Comparison of ENCODE assay signal across 12 mouse cellular contexts in the genomic region with DNA sequence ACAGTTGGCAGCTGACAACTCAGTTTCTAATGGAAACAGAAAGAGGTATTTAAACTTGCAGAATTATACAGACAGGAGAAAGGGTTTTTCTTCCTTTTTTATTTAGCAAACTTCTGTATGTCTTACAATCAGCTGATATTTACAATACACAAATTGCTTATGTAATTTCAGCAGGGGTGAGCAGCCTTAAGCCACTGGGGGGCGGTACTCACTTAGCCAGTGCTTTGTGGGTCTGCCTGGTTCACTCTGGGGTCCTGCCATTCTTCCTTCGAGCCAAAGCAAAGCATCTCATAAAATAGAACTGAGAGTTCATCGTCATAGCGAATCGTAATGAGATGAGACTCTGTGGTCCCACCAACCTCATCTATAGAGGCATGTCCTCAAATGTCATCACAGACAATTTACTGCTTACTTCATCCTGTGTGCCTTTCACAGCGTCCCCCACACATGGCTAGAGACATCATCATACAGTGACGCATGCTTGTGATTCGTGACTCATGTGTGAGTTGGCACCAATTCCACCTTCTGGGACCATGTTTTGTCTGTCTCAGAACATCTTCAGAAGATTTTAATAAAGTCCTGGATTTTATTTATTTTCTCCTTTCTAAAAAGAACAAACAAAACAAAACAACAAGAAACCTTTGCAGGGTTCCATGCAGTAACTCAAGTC. TPM values are rescaled to one million over a fixed set of nuclear protein-coding genes. Genes with fewer than 3 reads are reported as not detected.
DNase-seq lines count a peak whose midpoint lies in the region; ATAC-seq and TF ChIP-seq lines count a peak whose summit lies in the region.
"Had no signal": no experiment of that assay in that cellular context is flagged by ENCODE, and none has a peak within 500 bp of the region (broad histone marks: within the 10 kb centered on the region; RNA-seq: fewer than 3 reads in every experiment).

No protein-coding gene starts in this region.

- TF ChIP-seq CTCF in kidney, postnatal 0 days (IDR thresholded peaks at IDR 0.05; ENCODE audit: low read depth): peak; percentile 41; the same call in 1 of the 2 replicates
- TF ChIP-seq CTCF in MEL (IDR thresholded peaks at IDR 0.05 in 2 of 3, conservative IDR thresholded peaks at IDR 0.05 in 1 of 3; ENCODE audit: control insufficient read depth in 1 of 3, insufficient read depth in 1 of 3, low read depth in 2 of 3, low read length in 3 of 3, poor library complexity in 1 of 3, severe bottlenecking in 1 of 3): peak; percentile 32 to 47 (median 46)

- H3K27ac ChIP-seq in kidney, postnatal 0 days: no peak overlapping the region
- no peak overlapping the region for H3K27ac ChIP-seq in MEL (ENCODE audit: control insufficient read depth, low read depth, low read length)
- H3K27ac ChIP-seq in embryonic facial prominence, embryonic 11.5 days (replicated peaks; ENCODE audit: low read depth, low read length): no peak overlapping the region
- H3K27ac ChIP-seq: midbrain, embryonic 15.5 days had no signal

- TF ChIP-seq RAD21 in MEL (IDR thresholded peaks at IDR 0.05; ENCODE audit: low read depth, low read length): peak; percentile 37

- TF ChIP-seq EP300 in MEL (IDR thresholded peaks at IDR 0.05; ENCODE audit: low read depth in 1 of 2, low read length in 2 of 2): no peak

- no peak overlapping the region for H3K9ac ChIP-seq in kidney, postnatal 0 days (ENCODE audit: low read depth, low read length)
- no peak overlapping the region for H3K9ac ChIP-seq in MEL (ENCODE audit: control insufficient read depth, low read depth, low read length, poor library complexity, severe bottlenecking)
- no peak overlapping the region for H3K9ac ChIP-seq in embryonic facial prominence, embryonic 11.5 days (replicated peaks; ENCODE audit: low read length)
- H3K9ac ChIP-seq: midbrain, embryonic 15.5 days had no signal

- H3K9me3 ChIP-seq in kidney, postnatal 0 days (replicated peaks; ENCODE audit: low read length): no peaks in the 10 kb centered on the region
- H3K9me3 ChIP-seq in MEL (replicated peaks; ENCODE audit: insufficient read depth, low read length): no peaks in the 10 kb centered on the region; the same call in 1 of the 2 replicates
- no peaks in the 10 kb centered on the region for H3K9me3 ChIP-seq in embryonic facial prominence, embryonic 11.5 days (replicated peaks; ENCODE audit: control insufficient read depth, low read length)
- H3K9me3 ChIP-seq: midbrain, embryonic 15.5 days had no signal

- H3K27me3 ChIP-seq in kidney, postnatal 0 days (ENCODE audit: insufficient read depth, low read length): no peaks in the 10 kb centered on the region
- H3K27me3 ChIP-seq in MEL (ENCODE audit: control insufficient read depth in 1 of 2, insufficient read depth in 2 of 2, low read length in 2 of 2): no peaks in the 10 kb centered on the region; a peak in 1 of 4 replicates
- no peaks in the 10 kb centered on the region for H3K27me3 ChIP-seq in embryonic facial prominence, embryonic 11.5 days (ENCODE audit: control insufficient read depth, insufficient read depth, low read length)
- H3K27me3 ChIP-seq: midbrain, embryonic 15.5 days had no signal

- TF ChIP-seq POLR2A in MEL (IDR thresholded peaks at IDR 0.05; ENCODE audit: control insufficient read depth in 1 of 2, insufficient read depth in 1 of 2, low read depth in 1 of 2, low read length in 2 of 2, poor library complexity in 1 of 2): no peak

- H3K79me2 ChIP-seq in MEL (ENCODE audit: control insufficient read depth, insufficient read depth, low read length, poor library complexity): no peaks in the 10 kb centered on the region

- H3K4me3 ChIP-seq in kidney, postnatal 0 days (replicated peaks; ENCODE audit: low read depth, low read length): no peak overlapping the region
- H3K4me3 ChIP-seq in MEL (ENCODE audit: control insufficient read depth in 1 of 2, insufficient read depth in 1 of 2, low read depth in 2 of 2, low read length in 2 of 2): no peak overlapping the region
- no peak overlapping the region for H3K4me3 ChIP-seq in embryonic facial prominence, embryonic 11.5 days (ENCODE audit: low read depth, low read length)
- H3K4me3 ChIP-seq: midbrain, embryonic 15.5 days had no signal

- 70% methylated on average over 8 of the region's 8 CpGs for WGBS in kidney, postnatal 0 days
- WGBS in embryonic facial prominence, embryonic 11.5 days: 71% methylated on average over 8 of the region's 8 CpGs

- DNase-seq in kidney, postnatal 0 days (ENCODE audit: low spot score): no peak
- no peak for DNase-seq in kidney, postnatal 25 days
- DNase-seq in 416B (ENCODE audit: low read depth): peak; percentile 17
- peak; percentile 15 for DNase-seq in MEL (ENCODE audit: low read depth, low spot score)
- DNase-seq in embryonic facial prominence, embryonic 11.5 days (ENCODE audit: low spot score): peak; percentile 30
- DNase-seq in c-Kit-positive CD71-positive TER-119-positive erythroid progenitor cells, embryonic 14.5 days (ENCODE audit: low spot score): no peak
- no peak for DNase-seq in urinary bladder, postnatal 4 days (ENCODE audit: low spot score in 2 of 2)
- DNase-seq in lung, postnatal 4 days: no peak
- DNase-seq: heart, adult 18-20 months; thymus, postnatal 4 days had no signal

- H3K4me1 ChIP-seq in kidney, postnatal 0 days (replicated peaks; ENCODE audit: insufficient read depth, low read length): no peaks in the 10 kb centered on the region
- H3K4me1 ChIP-seq in MEL (ENCODE audit: control insufficient read depth in 1 of 2, insufficient read depth in 2 of 2, low read length in 2 of 2): 0 out of 4 replicates have a peak, but pooled peaks cover 0 to 3% of the 10 kb centered on the region in 2 experiments
- H3K4me1 ChIP-seq in embryonic facial prominence, embryonic 11.5 days (ENCODE audit: control insufficient read depth, insufficient read depth, low read length): no peaks in the 10 kb centered on the region
- H3K4me1 ChIP-seq: midbrain, embryonic 15.5 days had no signal

- no peak overlapping the region for H3K4me2 ChIP-seq in kidney, postnatal 0 days (ENCODE audit: low read length)
- no peak overlapping the region for H3K4me2 ChIP-seq in embryonic facial prominence, embryonic 11.5 days (ENCODE audit: low read depth, low read length)
- H3K4me2 ChIP-seq: midbrain, embryonic 15.5 days had no signal

- H3K36me3 ChIP-seq in kidney, postnatal 0 days (ENCODE audit: insufficient read depth, low read length): no peaks in the 10 kb centered on the region
- no peaks in the 10 kb centered on the region for H3K36me3 ChIP-seq in MEL (ENCODE audit: control insufficient read depth in 1 of 2, insufficient read depth in 2 of 2, low read length in 2 of 2)
- no peaks in the 10 kb centered on the region for H3K36me3 ChIP-seq in embryonic facial prominence, embryonic 11.5 days (replicated peaks; ENCODE audit: control insufficient read depth, insufficient read depth, low read depth, low read length)
- H3K36me3 ChIP-seq: midbrain, embryonic 15.5 days had no signal

- ATAC-seq in kidney, postnatal 0 days (replicated peaks; ENCODE audit: low FRiP score, low read depth): no peak
- ATAC-seq in embryonic facial prominence, embryonic 11.5 days (replicated peaks; ENCODE audit: insufficient number of reproducible peaks, low FRiP score, low TSS enrichment, low read depth): no peak
- ATAC-seq: midbrain, embryonic 15.5 days had no signal

TF ChIP-seq in MEL, 35 proteins besides CTCF, POLR2A, EP300 and RAD21:
- no peak for TF ChIP-seq POLR2AphosphoS2 (IDR thresholded peaks at IDR 0.05; ENCODE audit: low read length)
- 0 out of 2 replicates have a peak, but pooled peaks have one; percentile 16 for TF ChIP-seq ZC3H11A (IDR thresholded peaks at IDR 0.05; ENCODE audit: low read depth, low read length)
- TF ChIP-seq SMC3 (IDR thresholded peaks at IDR 0.05; ENCODE audit: low read depth, low read length): peak; percentile 36

RNA-seq across cellular contexts. Expression of gene Ranbp3l, which starts 27.0 kb away (rescaled TPM):
- 37.8 and 43.2 TPM in 2 replicates for polyA plus RNA-seq in kidney, postnatal 0 days (2015; fragmentation: Nextera tagmentation; extraction: Ambion mirVana)
- total RNA-seq in MEL (2012; rRNA removed): not detected in 2 replicates
- under 1 TPM in 1 of 2 experiments, not detected in 1; 0.06 TPM for polyA plus RNA-seq in MEL (2012; ENCODE audit: insufficient read depth in 1 of 2, insufficient read length in 2 of 2, low read depth in 1 of 2, low replicate concordance in 2 of 2, missing spikeins in 1 of 2)
- polyA plus RNA-seq in embryonic facial prominence, embryonic 11.5 days (2014; fragmentation: Nextera tagmentation; extraction: Ambion mirVana): 0.10 TPM in 1 of 2 replicates, not detected in the other
- total RNA-seq: heart, adult 18-20 months had no signal
- polyA plus RNA-seq: limb, embryonic 11.5 days had no signal

Comparison
In these comparisons a context has a peak if more than half of its experiments do, and no peak if none do; other contexts are left out.
1. DNase-seq: peak in 416B (single experiment), MEL (single experiment) and embryonic facial prominence, embryonic 11.5 days (single experiment); none in kidney, postnatal 0 days (single experiment), kidney, postnatal 25 days (0 of 2), c-Kit-positive CD71-positive TER-119-positive erythroid progenitor cells, embryonic 14.5 days (single experiment), urinary bladder, postnatal 4 days (0 of 2) and lung, postnatal 4 days (0 of 2).
2. RNA of gene Ranbp3l, which starts 27.0 kb away (polyA plus RNA-seq): 37.8 to 43.2 TPM in kidney, postnatal 0 days; 0.06 TPM in MEL and 0.10 TPM in embryonic facial prominence, embryonic 11.5 days; every median in the first group is over 10 times any median in the second.